Mouse (Mus musculus) thymus, adult 2 months (tissue): Measurements from ENCODE around the gene Itgam.

Source experiments
- CTCF ChIP-seq: fragments of 200-500 bp; IDR thresholded peaks from 2 replicates; pipeline ENCODE4 v1.5.1; 2012; ENCODE audit warnings: mild to moderate bottlenecking, control low read depth, low read length, moderate library complexity, borderline replicate concordance; ENCODE audit not compliant: control insufficient read depth, poor library complexity, insufficient read depth; ENCODE audit errors: extremely low read depth
- POLR2A ChIP-seq: fragments of 200-500 bp; IDR thresholded peaks from 2 replicates; pipeline ENCODE4 v1.6.1; 2012; ENCODE audit warnings: mild to moderate bottlenecking, low read length, control low read depth, moderate library complexity; ENCODE audit not compliant: control insufficient read depth, poor library complexity, insufficient read depth; ENCODE audit errors: extremely low read depth

DNA sequence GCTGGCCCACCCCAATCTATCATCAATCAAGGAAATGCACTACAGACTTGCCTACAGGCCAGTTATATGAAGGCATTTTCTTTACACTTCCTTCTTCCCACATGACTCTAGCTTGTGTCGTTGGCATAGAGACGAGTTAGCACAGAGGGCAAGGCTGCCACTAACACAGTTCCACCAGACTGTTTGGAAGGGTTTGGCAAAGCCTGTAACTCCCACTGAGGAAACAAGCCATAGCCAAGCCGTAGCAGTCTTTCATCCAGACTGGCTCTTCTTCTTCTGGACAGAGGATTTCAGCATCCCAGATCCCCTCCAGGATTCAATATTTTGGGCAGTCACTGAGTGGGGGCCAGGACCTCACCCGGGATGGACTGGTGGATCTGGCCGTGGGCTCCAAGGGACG is 77.2 kb downstream of the Itgam start:
- TF ChIP-seq CTCF: no peak
- no peak for TF ChIP-seq POLR2A
